Mouse (Mus musculus): ENCODE measurements around the gene Slc25a51.
"Not testable (repeated sequence)": the region's sequence is repeated elsewhere in the genome, so short reads cannot be mapped to it uniquely, and the experiment has no call there.

Slc25a51 gene

DNA sequence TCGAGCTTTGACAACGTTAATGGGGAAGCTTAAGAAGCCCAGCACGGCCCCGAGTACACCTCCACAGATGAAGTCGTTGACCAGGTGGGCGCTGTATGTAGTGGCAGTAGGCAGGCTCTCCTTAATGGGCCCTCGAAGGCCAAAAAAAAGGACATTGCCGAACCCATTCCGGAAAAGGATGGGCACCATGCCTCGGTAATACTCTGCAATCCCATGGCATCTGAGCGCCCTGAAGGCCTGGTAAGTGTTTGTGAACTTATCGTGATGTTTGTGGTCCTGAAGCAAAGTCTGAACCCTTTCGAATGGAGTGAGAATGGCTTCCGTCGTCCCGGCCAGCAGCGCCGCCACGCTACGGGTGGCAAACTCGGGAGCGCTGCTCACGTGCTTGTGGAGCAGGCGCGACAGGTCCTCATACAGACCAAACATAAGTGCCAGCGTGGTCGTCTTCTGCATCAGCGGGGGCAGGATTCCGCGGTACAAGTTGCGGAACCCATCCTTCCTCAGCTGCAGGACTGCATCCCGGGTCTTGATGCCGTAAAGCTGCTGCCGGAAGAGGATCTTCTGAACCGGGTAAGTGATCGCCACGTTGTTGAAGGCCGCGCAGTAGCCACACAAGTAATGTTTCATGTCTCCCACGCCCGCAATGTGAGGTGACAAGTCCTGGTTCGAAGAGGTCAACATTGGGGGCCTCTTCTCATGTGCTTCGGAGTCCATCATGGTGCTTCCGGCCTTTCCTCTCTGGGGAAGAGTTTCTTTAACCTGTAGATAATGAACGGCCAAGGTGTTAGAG is 8.9 kb downstream of the Slc25a51 start:
- no peak for DNase-seq (ENCODE audit: low read depth, low spot score)

DNA sequence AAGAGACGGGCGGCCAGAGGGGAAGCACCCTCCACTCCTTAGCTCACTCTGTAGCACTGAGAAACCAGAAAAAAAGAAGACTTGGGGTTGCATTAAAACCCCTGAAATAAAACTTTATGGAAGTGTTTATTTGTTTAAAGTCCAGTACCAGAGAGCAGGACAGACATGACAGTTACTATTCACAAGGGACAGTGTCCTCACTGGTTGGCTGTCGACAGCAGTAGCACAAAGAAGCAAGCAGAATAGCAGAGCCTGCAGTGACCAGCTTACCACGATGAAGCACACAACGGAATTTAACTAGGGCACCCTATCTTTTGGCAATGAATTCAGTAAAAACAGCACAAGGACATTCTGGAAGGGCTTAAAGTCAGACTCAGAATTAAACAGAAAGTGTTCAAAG is 10.3 kb downstream of the Slc25a51 start:
- DNase-seq (ENCODE audit: low read depth, low spot score), result not testable (repeated sequence)

DNA sequence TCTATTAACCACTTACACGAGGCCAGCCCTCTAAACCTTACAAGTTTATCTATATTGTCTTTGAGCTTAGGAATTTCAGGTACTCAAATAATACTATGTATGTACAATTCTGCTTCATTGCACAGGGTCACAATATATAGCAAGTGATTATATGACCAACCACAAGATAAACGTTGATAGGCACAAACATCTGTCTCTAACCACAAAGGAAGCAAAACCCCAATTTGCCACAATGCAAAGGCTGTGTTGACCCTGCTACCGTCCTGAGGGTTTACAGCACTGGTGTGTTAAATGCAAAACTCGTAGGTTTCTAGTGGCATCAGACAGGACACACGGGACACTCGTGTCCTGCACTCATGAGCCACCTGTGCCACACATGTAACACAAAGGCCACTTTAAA is 12.4 kb downstream of the Slc25a51 start:
- DNase-seq (ENCODE audit: low read depth, low spot score), result not testable (repeated sequence)

DNA sequence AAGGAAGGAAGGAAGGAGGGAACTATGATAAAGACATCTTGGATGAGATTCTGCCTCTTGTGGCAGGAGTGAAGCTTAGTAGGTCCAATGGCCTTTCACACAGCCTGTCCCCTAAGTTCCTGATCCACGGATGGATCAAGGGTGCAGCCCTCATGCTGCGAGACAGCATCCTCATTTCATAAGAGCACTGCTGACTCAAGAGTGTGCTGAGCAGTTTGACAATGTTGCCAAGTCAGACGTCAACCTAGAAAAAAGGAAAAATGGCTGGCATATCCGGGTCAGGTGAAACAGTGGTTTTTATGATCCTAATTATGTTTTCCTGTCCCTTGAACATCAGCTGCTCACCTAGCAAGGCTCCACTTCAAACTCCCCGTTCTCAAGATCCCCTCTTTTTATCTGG is 14.9 kb downstream of the Slc25a51 start:
- no peak for DNase-seq (ENCODE audit: low read depth, low spot score)

DNA sequence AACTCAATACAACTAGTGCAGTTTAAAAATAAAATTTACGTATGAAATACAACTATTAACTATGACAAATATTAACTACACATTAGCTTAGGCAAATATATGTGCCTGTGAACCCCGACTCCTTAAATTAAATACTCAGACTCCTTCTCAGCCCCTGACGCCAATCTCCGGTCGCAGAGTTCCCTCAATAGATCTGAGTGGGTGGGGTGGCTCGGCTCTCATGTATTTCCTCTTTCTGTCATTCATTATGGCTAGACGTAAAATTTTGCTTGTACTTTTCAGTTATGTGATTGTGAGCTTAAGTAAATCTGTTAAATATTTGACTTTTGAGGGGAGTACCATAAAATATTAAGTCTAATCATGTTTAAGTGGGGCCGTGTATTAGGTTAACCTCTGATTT is 15.6 kb downstream of the Slc25a51 start:
- no peak for DNase-seq (ENCODE audit: low read depth, low spot score)

DNA sequence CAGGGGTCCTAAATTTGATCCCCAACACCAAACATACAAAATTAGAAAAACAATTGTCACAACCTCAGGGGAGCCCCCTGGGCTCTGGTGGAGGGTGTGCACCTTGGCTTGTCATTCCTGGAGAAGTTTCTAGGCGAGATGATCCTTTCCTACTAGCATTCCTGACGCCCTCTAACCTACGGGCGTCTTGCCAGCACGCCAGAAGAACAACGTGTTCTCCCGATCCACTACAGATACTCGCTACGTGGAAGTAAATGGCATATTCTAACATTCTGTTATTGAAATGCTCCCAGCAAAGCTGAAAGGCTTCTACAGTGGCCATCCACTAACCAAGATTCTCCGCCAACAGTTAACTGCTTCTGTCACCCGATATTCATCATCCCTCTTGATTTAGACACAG is 16.0 kb downstream of the Slc25a51 start:
- DNase-seq (ENCODE audit: low read depth, low spot score), result no peak

DNA sequence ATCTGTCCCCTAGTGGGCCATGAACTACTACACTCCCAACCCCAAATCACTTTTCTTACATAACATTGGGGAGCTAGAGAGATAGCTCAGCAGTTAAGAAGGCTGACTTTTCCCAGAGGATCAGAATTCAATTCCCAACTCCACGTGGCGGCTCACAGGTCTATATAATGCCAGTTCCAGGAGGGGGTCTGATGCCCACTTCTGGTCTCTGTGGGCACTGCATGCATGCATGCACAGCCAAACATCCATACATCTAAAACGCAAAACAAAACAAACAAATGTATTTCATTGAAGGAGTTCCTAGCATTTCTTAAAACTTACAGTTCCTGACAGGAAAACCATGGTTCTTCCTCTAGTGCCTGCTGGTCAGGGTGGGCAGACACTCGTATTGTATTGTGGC is 16.5 kb downstream of the Slc25a51 start:
- DNase-seq (ENCODE audit: low read depth, low spot score), result no peak

DNA sequence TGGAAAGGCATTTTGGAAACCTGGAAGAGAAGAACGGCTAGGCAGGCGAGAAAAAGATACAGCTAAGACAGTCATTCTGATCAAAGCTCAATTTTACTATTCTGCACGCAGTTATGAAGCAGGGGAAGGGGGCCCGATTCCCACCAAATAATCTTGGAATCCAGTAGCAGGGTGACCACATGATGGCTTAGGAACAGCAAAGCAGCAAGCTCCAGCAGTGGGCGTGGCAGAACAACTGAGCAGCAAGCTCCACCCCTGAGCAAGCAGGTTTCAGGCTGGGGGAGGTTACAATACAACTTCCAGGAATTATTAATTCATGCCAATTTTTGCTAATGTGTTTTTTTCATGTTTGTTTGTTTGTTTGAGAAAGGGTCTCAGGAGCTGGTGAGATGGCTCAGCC is 21.3 kb downstream of the Slc25a51 start:
- not testable (repeated sequence) for DNase-seq (ENCODE audit: low read depth, low spot score)

DNA sequence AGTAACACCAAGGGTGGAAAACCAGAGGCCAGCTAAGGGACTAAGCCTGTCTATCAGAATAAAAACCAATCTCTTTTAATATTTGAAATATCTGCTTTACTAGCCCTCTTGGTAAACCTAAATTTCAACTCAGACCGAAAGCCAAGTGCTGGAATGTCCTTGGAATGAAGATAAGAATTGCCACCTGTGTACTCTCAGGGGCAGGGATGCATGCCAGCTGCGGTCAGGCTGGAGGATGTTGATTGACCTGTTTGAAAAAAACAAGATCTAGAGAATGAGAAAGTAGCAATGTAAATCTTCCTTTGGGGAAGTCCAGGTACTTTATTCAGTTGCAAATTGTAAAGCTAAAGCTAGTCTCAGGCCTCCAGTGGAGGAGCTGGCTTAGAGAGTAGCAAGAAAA is 26.4 kb downstream of the Slc25a51 start:
- DNase-seq (ENCODE audit: low read depth, low spot score), result not testable (repeated sequence)

DNA sequence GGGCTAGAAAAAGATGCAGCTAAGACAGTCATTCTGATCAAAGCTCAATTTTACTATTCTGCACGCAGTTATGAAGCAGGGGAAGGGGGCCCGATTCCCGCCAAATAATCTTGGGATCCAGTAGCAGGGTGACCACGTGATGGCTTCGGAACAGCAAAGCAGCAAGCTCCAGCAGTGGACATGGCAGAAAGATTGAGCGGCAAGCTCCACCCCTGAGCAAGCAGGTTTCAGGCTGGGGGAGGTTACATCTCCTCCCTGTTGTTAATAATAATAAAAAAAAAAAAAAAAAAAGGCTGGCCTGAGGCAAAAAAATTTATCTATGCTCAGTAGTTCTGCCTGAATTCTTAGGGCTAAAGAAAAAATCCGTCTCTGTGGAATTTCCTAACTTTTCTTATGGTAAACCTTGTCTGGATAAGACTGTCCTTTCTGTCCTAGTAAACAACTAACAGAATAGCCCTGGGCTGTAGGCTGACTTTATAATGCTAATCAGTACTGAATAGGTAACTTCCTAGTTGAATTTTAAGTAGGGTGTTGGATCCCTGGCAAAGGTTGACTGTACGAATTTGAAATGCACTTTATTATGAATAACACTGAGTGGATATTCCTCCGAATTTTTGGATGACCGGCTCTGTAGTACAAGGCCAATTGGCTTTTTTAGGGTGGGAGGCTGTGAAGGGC is 27.5 kb downstream of the Slc25a51 start:
- DNase-seq (ENCODE audit: low read depth, low spot score), result peak; percentile 35

DNA sequence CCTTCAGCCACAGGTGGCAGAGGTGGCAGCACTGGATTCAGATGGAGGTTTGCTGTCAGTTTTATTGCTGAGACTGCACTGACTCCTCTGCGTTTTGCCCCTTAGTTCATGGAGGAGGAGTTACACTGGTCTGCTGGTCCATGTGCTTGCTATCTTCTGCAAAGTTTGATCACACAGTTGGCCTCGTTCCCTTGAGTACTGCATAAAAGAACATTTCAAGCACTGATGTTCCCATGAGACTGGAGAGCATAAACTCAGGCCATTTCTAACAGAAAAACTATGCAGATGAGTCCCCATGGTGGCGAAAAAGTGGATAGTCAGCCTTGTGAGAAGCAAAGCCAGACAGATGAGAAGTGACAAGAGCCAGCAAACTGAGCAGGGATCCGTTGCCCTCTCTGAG is 32.0 kb downstream of the Slc25a51 start:
- no peak for DNase-seq (ENCODE audit: low read depth, low spot score)

DNA sequence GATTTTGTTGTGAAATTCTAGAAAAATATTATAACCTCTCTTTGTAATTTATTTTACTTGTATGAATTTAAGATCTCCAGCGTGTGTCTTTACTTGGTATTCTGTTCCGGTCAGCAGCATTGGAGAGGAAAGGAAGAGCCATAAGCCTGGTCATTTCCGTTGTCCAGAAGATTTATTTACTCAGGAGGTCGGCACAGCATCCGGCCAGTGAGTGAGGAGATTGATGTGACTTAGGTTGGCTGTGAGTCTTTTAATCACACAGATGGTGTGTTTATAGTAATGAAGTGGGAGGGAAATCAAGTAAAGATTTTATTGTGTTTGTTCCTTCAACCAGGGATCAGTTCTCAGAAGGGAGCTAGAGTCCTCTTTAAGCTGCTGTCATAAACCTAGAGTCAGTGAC is 33.7 kb downstream of the Slc25a51 start:
- no peak for DNase-seq (ENCODE audit: low read depth, low spot score)

DNA sequence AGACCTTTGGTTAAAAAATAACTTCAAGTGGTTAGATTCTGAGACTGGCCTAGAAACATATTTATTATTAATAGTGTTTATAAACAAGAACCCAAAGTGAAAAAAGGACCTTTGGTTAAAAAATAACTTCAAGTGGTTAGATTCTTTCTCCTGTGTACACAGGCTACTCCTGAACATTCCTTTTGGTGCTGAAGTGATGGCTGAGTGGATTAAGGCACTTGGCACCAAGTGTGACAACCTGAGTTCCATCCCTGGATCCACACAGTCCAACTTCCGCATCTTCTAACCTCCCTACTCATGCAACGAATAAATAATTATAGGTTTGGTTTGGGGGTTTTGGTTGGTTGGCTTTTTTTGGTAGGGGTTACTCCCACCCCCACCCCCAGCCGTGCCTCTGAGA is 37.3 kb downstream of the Slc25a51 start:
- no peak for DNase-seq (ENCODE audit: low read depth, low spot score)

DNA sequence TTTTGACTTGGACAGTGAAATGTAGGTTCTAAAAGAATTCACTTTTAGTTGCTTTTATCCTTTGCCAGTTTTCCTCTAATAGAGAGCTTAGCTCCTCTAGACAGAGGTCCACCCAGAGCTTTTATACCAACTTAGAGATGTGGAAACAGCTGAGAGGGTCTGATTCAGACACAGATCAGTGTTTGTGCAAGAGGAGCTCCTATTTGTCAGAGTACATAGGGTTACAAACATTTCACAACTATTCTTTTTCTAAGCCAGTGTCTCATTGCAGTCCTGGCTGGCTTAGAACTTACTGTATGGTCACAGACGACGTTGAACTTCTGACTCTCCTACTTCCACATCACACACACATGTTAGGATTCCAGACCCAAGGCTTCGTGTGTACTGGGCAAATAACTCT is 51.9 kb downstream of the Slc25a51 start:
- DNase-seq (ENCODE audit: low read depth, low spot score), result no peak

Measured in ES-CJ7 (cell line).